Mouse (Mus musculus) kidney, embryonic 16.5 days (tissue): Measurements from ENCODE around the gene Pbx4. TPM values are rescaled to one million over a fixed set of nuclear protein-coding genes. Genes with fewer than 3 reads are reported as not detected.

Experiments
- ATAC-seq: fragments of 200-750 bp; cut with Nextera tagmentation; 2 replicates; pipeline ENCODE4 v1.8.0; 2017; ENCODE audit warnings: moderate TSS enrichment; ENCODE audit not compliant: low FRiP score, low TSS enrichment
- H3K27ac ChIP-seq: fragments of 300-500 bp; sonication (generic); 2 replicates; pipeline ENCODE4 v1.5.1; 2014; ENCODE audit warnings: low read length
- H3K27me3 ChIP-seq: fragments of 300-500 bp; sonication (generic); 2 replicates; pipeline ENCODE4 v1.6.1; 2014; ENCODE audit warnings: low read length, control low read depth, mixed read lengths; ENCODE audit not compliant: insufficient read depth
- H3K36me3 ChIP-seq: fragments of 300-500 bp; sonication (generic); 2 replicates; pipeline ENCODE4 v1.6.1; 2014; ENCODE audit warnings: low read length, control low read depth, mixed read lengths; ENCODE audit not compliant: insufficient read depth
- H3K4me1 ChIP-seq: fragments of 300-500 bp; sonication (generic); 2 replicates; pipeline ENCODE4 v1.6.1; 2014; ENCODE audit warnings: low read length, control low read depth, mixed read lengths; ENCODE audit not compliant: insufficient read depth
- H3K4me2 ChIP-seq: fragments of 300-500 bp; sonication (generic); replicated peaks from 2 replicates; pipeline ENCODE4 v1.6.1; 2014; ENCODE audit warnings: low read depth, low read length
- H3K4me3 ChIP-seq: fragments of 300-500 bp; sonication (generic); 2 replicates; pipeline ENCODE4 v1.5.1; 2014; ENCODE audit warnings: mild to moderate bottlenecking, low read length
- H3K9ac ChIP-seq: fragments of 300-500 bp; sonication (generic); replicated peaks from 2 replicates; pipeline ENCODE4 v1.6.1; 2014; ENCODE audit warnings: low read length
- H3K9me3 ChIP-seq: fragments of 300-500 bp; sonication (generic); 2 replicates; pipeline ENCODE4 v1.6.1; 2016; ENCODE audit warnings: low read length, control low read depth
- WGBS: fragments of 180-500 bp; shearing (Covaris S2); extraction: QIAGEN DNeasy Blood & Tissue Kit; methylation state at CpG from one replicate; pipeline ENCODE4 v1.1.7; 2014; 5-methylcytosine and 5-hydroxymethylcytosine counted together
- polyA plus RNA-seq: library from polyadenylated mRNA; unstranded; fragments of >200 nt; fragmentation: Nextera tagmentation; extraction: Ambion mirVana; gene quantifications from 2 replicates; pipeline ENCODE4 v1.2.1, GENCODE M21; 2015

Gene Pbx4
- 8.8 and 9.3 TPM in 2 replicates for polyA plus RNA-seq

GRCm38 (mm10) chr8:69832298-69832853 lies at the start of gene Pbx4:
Pbx4 (plus strand) TSS chr8:69832491.
- WGBS: under 1% methylated on average over 38 of the region's 38 CpGs
- Histone ChIP-seq H3K4me3 (peak within 1 kb of the TSS; percentile 60), H3K9ac (peak within 1 kb of the TSS; percentile 72), H3K27ac (no peak within 1 kb of the TSS), H3K4me1 (peaks cover 9% of the 10 kb centered on the region), H3K4me2 (peak within 1 kb of the TSS; percentile 86), H3K36me3 (peaks cover 4% of the 10 kb centered on the region; the same call in 1 of the 2 replicates), H3K9me3 (no peaks in the 10 kb centered on the region), H3K27me3 (no peaks in the 10 kb centered on the region)
- peak; percentile 97 for ATAC-seq

GRCm38 (mm10) chr8:69789105-69789504 lies 43.2 kb upstream of the Pbx4 start:
- Histone ChIP-seq H3K4me3 (no peak overlapping the region), H3K4me1 (peaks cover 23% of the 10 kb centered on the region), H3K9ac (no peak overlapping the region), H3K9me3 (no peaks in the 10 kb centered on the region), H3K27ac (no peak overlapping the region), H3K36me3 (peaks cover 3% of the 10 kb centered on the region; the same call in 1 of the 2 replicates), H3K4me2 (no peak overlapping the region), H3K27me3 (no peaks in the 10 kb centered on the region)
- no peak for ATAC-seq
- WGBS: 84% methylated on average over 5 of the region's 5 CpGs

DNA sequence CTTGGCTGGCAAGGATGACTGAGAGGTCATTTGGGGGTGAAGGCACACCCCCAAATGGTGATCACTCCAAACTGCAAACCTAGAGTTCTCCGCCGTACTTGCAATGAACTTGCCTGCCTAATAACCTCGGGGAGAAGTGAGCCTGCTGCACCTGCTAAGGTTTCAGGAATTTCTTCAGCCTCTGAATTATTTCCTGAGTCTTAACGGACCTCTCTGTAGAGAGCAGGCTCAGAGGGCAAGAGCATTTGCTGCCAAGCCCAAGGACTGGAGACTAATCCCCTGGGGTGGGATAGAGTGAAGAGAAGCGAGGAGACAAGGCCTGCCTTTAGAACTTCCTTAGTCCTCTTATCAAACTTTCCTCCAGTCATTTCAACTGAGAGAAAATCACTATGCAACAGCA lies 42.6 kb upstream of the Pbx4 start:
- no peak overlapping the region for H3K9ac ChIP-seq
- no peaks in the 10 kb centered on the region for H3K27me3 ChIP-seq
- peaks cover 6% of the 10 kb centered on the region; the same call in 1 of the 2 replicates for H3K36me3 ChIP-seq
- H3K4me2 ChIP-seq: peak overlapping the region; percentile 77; the same call in 1 of the 2 replicates
- no peaks in the 10 kb centered on the region for H3K9me3 ChIP-seq
- ATAC-seq: no peak
- H3K4me3 ChIP-seq: no peak overlapping the region
- peaks cover 23% of the 10 kb centered on the region for H3K4me1 ChIP-seq
- whole genome bisulfite sequencing: 70% methylated on average over 5 of the region's 5 CpGs
- H3K27ac ChIP-seq: no peak overlapping the region

GRCm38 (mm10) chr8:69790364-69790763 lies 41.9 kb upstream of the Pbx4 start:
- H3K36me3 ChIP-seq: peaks cover 9% of the 10 kb centered on the region; the same call in 1 of the 2 replicates
- peak overlapping the region; percentile 94 for H3K9ac ChIP-seq
- H3K4me1 ChIP-seq: peaks cover 23% of the 10 kb centered on the region
- peak overlapping the region; percentile 92 for H3K27ac ChIP-seq
- H3K4me2 ChIP-seq: peak overlapping the region; percentile 77
- no peaks in the 10 kb centered on the region for H3K27me3 ChIP-seq
- H3K9me3 ChIP-seq: no peaks in the 10 kb centered on the region
- peak; percentile 39; the same call in 1 of the 2 replicates for ATAC-seq
- H3K4me3 ChIP-seq: peak overlapping the region; percentile 99
- 23% methylated on average over 11 of the region's 11 CpGs for WGBS

DNA sequence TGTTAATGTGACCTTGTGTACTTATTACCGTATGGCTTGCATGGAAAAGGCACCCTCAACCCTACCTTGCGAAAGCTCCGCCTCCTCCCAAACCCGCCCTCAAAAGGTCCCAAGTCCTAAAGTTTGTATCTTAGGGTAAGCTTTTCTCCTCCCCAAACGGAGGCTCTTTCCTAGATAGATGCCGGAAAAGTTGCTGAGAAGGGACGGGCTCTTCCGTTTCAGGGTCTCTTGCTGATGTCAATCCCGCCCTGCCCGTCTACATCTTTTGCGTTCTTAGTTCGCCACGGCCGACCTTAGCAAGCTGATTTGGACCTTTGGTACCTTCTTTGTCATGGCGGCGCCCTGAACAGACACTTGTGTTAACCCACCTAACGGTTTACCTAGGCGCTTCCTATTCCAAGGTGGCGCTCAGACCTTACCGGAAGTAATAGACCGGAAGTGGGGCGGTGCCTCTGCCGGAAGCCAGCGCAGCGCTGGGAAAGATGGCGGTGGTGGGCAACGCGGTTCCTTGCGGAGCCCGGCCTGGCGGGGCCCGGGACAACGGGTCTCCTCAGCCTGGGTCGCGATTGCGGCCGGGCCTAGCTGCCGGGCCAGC lies 41.4 kb upstream of the Pbx4 start, which contains the start of the genes Atp13a1 and Zfp866:
Gene Atp13a1 (plus strand): TSS at position 391 of the 595 bp plus-strand sequence.
Gene Zfp866 (minus strand): TSS at position 406 of the 595 bp plus-strand sequence.
- Histone ChIP-seq H3K4me1 (peaks cover 23% of the 10 kb centered on the region), H3K27ac (peak within 1 kb of the TSS; percentile 92), H3K9ac (peak within 1 kb of the TSS; percentile 94), H3K4me3 (peak within 1 kb of the TSS; percentile 99), H3K9me3 (no peaks in the 10 kb centered on the region), H3K4me2 (peak within 1 kb of the TSS; percentile 77), H3K36me3 (peaks cover 9% of the 10 kb centered on the region; the same call in 1 of the 2 replicates), H3K27me3 (no peaks in the 10 kb centered on the region)
- ATAC-seq: peak; percentile 96
- 0% methylated on average over 38 of the region's 38 CpGs for WGBS

DNA sequence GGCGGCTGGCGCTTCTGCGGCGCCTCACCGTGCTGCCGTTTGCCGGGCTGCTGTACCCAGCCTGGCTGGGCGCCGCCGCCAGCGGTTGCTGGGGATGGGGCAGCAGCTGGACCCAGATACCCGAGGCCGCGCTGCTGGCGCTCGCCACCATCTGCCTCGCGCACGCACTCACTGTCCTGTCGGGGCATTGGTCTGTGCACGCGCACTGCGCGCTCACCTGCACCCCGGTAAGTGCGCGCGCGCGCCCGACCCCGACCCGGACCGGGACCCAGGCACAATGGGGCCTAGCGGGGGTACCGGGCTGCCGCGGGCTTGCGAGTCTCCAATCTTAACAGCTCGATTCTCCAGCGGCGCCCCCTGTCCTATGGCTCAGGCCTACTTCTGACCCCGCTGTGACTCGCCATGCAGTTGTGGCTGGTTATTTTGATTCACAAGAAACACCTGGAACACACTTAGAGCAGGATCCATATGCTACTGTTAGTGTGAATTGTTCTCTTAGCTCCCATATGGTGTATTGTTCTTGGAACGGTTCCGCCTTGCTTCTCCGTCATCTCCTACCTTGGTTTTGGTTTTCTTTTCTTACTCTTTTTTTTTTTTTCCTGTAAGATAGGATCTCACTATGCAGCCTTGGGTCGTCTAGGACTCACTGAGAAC lies 40.7 kb upstream of the Pbx4 start:
- WGBS: under 1% methylated on average over 48 of the region's 48 CpGs
- H3K4me1 ChIP-seq: peaks cover 23% of the 10 kb centered on the region
- H3K27me3 ChIP-seq: no peaks in the 10 kb centered on the region
- peak overlapping the region; percentile 94 for H3K9ac ChIP-seq
- peak; percentile 79 for ATAC-seq
- peaks cover 14% of the 10 kb centered on the region for H3K36me3 ChIP-seq
- no peaks in the 10 kb centered on the region for H3K9me3 ChIP-seq
- peak overlapping the region; percentile 92; the same call in 1 of the 2 replicates for H3K27ac ChIP-seq
- H3K4me3 ChIP-seq: peak overlapping the region; percentile 99
- H3K4me2 ChIP-seq: peak overlapping the region; percentile 61

DNA sequence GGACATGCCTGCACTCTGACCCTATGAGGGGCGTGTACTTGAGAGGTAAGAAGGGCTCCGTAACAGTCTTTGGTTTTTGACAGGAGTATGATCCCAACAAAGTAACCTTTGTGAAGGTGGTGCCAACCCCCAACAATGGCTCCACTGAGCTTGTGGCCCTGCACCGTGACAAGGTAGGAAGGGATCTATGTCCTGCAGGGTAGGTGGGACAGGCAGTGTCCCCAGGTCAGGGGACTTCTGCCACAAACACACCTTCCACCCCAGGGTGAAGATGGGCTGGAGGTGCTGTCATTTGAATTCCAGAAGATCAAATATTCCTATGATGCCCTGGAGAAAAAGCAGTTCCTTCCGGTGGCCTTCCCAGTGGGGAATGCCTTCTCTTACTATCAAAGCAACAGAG lies 38.6 kb upstream of the Pbx4 start:
- no peak for ATAC-seq

DNA sequence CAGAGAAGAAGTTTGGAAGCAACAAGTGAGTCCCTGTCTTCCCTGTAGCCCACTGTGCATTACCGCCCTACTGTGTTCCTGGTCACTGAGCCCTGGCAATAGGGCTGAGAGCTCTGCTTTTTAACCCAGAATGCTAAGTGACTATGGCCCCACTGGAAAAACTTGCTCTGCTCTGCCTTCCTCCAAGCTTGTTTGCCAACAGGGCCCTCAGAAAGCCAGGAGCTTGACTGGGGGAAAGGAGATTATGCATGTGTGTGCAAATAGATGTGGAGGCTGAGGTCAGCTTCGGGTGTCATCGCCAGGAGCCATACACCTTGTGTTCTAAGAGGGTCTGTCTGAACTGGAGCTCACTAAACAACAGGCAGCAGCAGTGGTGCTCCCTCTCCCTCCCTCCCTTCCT lies 38.2 kb upstream of the Pbx4 start:
- Histone ChIP-seq H3K9ac (no peak overlapping the region), H3K9me3 (no peaks in the 10 kb centered on the region), H3K4me1 (peaks cover 23% of the 10 kb centered on the region), H3K27ac (no peak overlapping the region), H3K27me3 (no peaks in the 10 kb centered on the region), H3K4me2 (no peak overlapping the region), H3K36me3 (peaks cover 40% of the 10 kb centered on the region), H3K4me3 (no peak overlapping the region)
- WGBS: 93% methylated on average over 3 of the region's 3 CpGs
- ATAC-seq: no peak

More for the DNA sequence above, 38.6 kb upstream of the Pbx4 start:
- H3K27me3 ChIP-seq: no peaks in the 10 kb centered on the region
- no peak overlapping the region for H3K9ac ChIP-seq
- H3K4me3 ChIP-seq: no peak overlapping the region
- H3K4me1 ChIP-seq: peaks cover 23% of the 10 kb centered on the region
- no peaks in the 10 kb centered on the region for H3K9me3 ChIP-seq
- peaks cover 35% of the 10 kb centered on the region for H3K36me3 ChIP-seq
- no peak overlapping the region for H3K4me2 ChIP-seq
- WGBS: 83% methylated on average over 4 of the region's 4 CpGs
- no peak overlapping the region for H3K27ac ChIP-seq

- H3K27ac ChIP-seq: no peak overlapping the region
- H3K36me3 ChIP-seq: peaks cover 47% of the 10 kb centered on the region
- ATAC-seq: no peak
- H3K4me3 ChIP-seq: no peak overlapping the region
- no peak overlapping the region for H3K4me2 ChIP-seq
- no peaks in the 10 kb centered on the region for H3K9me3 ChIP-seq
- H3K9ac ChIP-seq: no peak overlapping the region
- WGBS: 95% methylated on average over 6 of the region's 6 CpGs
- H3K27me3 ChIP-seq: no peaks in the 10 kb centered on the region
- H3K4me1 ChIP-seq: peaks cover 20% of the 10 kb centered on the region
These were observed 37.4 kb upstream of the Pbx4 start for GRCm38 (mm10) chr8:69794901-69795300.
